Mouse (Mus musculus) heart, embryonic 15.5 days (tissue): ENCODE results near the gene Msl1. TPM values are rescaled to one million over a fixed set of nuclear protein-coding genes. Genes with fewer than 3 reads are reported as not detected.

Experiments
- ATAC-seq: fragments of 200-750 bp; cut with Nextera tagmentation; replicated peaks from 2 replicates; pipeline ENCODE4 v1.8.0; 2017; ENCODE audit warnings: low read depth, moderate TSS enrichment; ENCODE audit not compliant: insufficient number of reproducible peaks, insufficient read depth, low FRiP score
- H3K27ac ChIP-seq: fragments of 300-500 bp; sonication (generic); 2 replicates; pipeline ENCODE4 v1.5.1; 2015; ENCODE audit warnings: mild to moderate bottlenecking, inconsistent platforms
- H3K27me3 ChIP-seq: fragments of 300-500 bp; sonication (generic); 2 replicates; pipeline ENCODE4 v1.6.1; 2015; ENCODE audit warnings: inconsistent platforms
- H3K36me3 ChIP-seq: fragments of 300-500 bp; sonication (generic); 2 replicates; pipeline ENCODE4 v1.6.1; 2015; ENCODE audit warnings: mild to moderate bottlenecking, inconsistent platforms
- H3K4me1 ChIP-seq: fragments of 300-500 bp; sonication (generic); replicated peaks from 2 replicates; pipeline ENCODE4 v1.6.1; 2015; ENCODE audit warnings: inconsistent platforms
- H3K4me2 ChIP-seq: fragments of 300-500 bp; sonication (generic); 2 replicates; pipeline ENCODE4 v1.6.1; 2015; ENCODE audit warnings: inconsistent platforms, mild to moderate bottlenecking, moderate library complexity
- H3K4me3 ChIP-seq: fragments of 300-500 bp; sonication (generic); 2 replicates; pipeline ENCODE4 v1.5.1; 2015; ENCODE audit warnings: mild to moderate bottlenecking, inconsistent platforms
- H3K9ac ChIP-seq: fragments of 300-500 bp; sonication (generic); 2 replicates; pipeline ENCODE4 v1.6.1; 2015; ENCODE audit warnings: mild to moderate bottlenecking, inconsistent platforms
- H3K9me3 ChIP-seq: fragments of 300-500 bp; sonication (generic); replicated peaks from 2 replicates; pipeline ENCODE4 v1.6.1; 2016; ENCODE audit warnings: inconsistent platforms
- WGBS: fragments of 180-500 bp; shearing (Covaris S2); methylation state at CpG from one replicate; pipeline ENCODE4 v1.1.7; 2015; ENCODE audit warnings: mixed read lengths; 5-methylcytosine and 5-hydroxymethylcytosine counted together
- polyA plus RNA-seq: library from polyadenylated mRNA; unstranded; fragments of >200 nt; fragmentation: Nextera tagmentation; extraction: Ambion mirVana; gene quantifications from 2 replicates; pipeline ENCODE4 v1.2.1, GENCODE M21; 2015

The Msl1 gene
- polyA plus RNA-seq, 1 experiment from 2014 or later: 15.5 TPM

DNA sequence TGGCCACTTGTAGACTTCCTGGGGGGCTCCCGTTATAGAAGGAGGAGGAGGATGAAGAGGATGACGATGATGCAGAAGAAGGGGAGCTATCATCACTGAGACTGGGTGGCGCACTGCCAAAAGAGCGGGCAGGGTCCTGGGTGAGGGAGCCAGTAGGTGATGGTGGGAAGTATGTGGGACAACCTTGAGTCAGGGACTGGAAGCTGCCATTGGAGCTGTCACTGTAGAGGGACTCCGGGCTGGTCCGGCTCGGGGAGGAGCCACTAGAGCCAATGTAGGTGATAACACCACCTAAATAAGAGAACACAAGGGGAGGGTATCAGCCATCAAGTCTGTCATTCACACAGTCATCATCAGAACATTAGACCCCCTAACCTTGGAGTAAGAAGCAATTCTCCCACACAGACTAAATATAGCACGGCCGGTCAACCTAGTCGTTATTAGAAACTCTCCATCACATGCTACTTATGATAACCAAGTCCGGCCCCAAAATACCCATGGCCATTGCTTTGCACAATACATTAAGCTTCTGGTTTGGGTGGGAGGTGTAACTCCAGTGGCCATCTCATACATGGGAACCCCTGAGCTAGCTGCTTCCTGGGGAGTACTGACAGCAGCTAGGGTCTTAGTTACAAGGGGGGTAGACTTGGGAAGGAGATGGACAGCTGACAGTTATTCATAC is 23.3 kb upstream of the Msl1 start:
- peaks cover 21% of the 10 kb centered on the region for H3K36me3 ChIP-seq
- H3K4me3 ChIP-seq: peak overlapping the region; percentile 10; the same call in 1 of the 2 replicates
- H3K27ac ChIP-seq: peak overlapping the region; percentile 93
- no peaks in the 10 kb centered on the region for H3K27me3 ChIP-seq
- H3K4me1 ChIP-seq: peaks cover 95% of the 10 kb centered on the region
- H3K4me2 ChIP-seq: peak overlapping the region; percentile 76
- no peaks in the 10 kb centered on the region for H3K9me3 ChIP-seq
- peak overlapping the region; percentile 22; the same call in 1 of the 2 replicates for H3K9ac ChIP-seq
- no peak for ATAC-seq
- 51% methylated on average over 11 of the region's 11 CpGs for WGBS

DNA sequence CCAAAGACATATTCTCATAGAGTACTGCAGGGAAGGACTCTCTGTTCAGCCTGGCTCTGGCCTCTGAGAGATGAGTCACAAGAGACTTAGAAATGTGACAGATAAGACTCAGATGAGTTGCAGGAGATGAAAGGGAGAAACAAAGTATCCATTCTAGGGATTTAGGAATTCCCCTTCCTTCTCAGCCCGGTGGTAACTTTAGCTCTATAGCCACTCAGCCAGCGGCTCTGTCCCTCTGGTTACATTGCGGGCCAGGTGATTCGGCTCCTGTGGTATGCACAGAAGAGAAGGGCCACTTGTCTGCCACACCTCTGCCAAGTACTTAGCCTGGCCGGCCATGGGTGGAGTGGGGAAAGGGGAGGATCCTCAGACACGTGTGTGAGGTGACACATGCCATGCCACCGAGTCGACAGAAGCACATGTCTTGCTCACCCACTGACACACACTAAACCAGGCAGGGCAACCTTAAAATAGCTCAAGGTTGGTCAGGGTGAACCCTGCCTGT is 22.6 kb upstream of the Msl1 start:
- peak; percentile 53 for ATAC-seq
- Histone ChIP-seq H3K9ac (peak overlapping the region; percentile 22; the same call in 1 of the 2 replicates), H3K27me3 (no peaks in the 10 kb centered on the region), H3K27ac (peak overlapping the region; percentile 93), H3K4me2 (peak overlapping the region; percentile 76), H3K9me3 (no peaks in the 10 kb centered on the region), H3K4me1 (peaks cover 94% of the 10 kb centered on the region), H3K4me3 (peak overlapping the region; percentile 10; the same call in 1 of the 2 replicates), H3K36me3 (peaks cover 21% of the 10 kb centered on the region)
- 24% methylated on average over 8 of the region's 8 CpGs for WGBS

DNA sequence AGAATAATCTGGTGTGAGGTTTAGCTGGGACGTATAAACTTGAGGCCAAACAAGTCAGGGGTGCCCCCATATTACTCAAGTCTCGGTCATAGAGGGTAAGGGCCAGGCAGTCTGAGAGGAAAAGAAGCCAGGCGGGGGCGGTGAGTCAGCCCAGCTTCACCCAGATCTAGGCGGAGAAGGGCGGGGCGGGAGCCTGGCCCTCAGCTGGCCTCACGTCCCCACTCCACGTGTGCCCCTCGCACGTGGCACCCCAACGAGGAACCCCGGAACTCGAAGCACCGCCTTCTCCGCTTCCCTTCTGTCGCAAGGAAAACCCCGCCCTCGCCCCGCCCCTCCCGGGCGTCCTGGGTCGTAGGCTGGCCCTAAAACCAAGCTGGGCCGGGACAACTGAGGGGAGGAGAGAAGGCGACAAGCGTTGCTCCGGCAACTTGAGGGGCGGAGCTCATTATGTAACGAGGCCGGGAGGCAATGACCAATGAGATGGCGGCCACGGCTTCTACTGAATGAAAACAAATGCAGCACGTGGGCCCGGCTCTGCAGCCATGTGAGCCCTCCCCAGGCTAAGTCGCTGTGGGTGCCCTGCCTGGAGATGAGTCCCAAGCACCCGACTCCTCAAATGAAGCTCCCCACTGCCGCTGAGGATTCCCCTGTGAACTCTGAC is 21.6 kb upstream of the Msl1 start:
- Histone ChIP-seq H3K9me3 (no peaks in the 10 kb centered on the region), H3K27me3 (no peaks in the 10 kb centered on the region), H3K27ac (peak overlapping the region; percentile 93), H3K4me2 (peak overlapping the region; percentile 76), H3K9ac (peak overlapping the region; percentile 64; the same call in 1 of the 2 replicates), H3K4me3 (peak overlapping the region; percentile 55), H3K4me1 (peaks cover 84% of the 10 kb centered on the region), H3K36me3 (peaks cover 21% of the 10 kb centered on the region)
- under 1% methylated on average over 37 of the region's 37 CpGs for WGBS
- ATAC-seq: peak; percentile 74

DNA sequence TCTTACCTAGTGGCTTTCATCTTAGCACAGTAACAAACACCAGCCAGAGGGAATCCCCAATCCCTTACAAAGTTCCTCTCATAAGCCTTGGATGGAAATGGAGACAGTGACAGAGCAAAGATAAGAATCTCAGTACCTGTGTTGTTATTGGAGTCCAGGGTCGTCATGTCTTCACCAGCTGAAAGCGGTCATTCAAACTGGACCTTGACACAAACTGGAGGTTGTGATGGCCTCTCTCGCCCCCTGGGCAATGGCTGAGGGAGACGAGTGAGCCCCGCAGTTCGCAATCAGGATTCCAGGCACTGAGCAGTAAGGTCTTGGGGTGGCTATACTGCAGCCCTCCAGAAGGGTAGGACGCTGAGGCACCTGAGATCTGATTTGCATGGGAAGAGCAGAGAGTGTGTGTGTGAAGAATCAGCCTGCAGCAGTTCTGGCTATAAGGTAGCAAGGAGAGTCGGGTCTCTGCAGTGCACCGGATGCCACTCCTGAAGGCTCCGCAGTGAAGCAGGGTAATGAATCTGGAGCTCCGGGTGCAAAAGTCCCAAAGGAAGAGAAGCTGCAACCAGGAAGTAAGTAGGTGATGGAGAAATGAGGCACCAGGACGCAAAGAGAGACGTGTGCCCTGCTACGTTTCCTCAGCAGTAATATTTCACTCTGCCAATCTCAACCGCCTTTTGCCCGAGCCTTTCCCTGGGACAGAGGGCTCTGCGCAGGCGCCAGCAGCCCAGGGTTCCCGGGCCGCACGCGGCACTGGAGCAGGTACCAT is 20.6 kb upstream of the Msl1 start, which contains the start of gene Nr1d1:
Gene Nr1d1, minus strand, starts transcription at position 752 of the 766 bp plus-strand sequence.
- H3K4me1 ChIP-seq: peaks cover 74% of the 10 kb centered on the region
- peak within 1 kb of the TSS; percentile 93 for H3K27ac ChIP-seq
- no peak for ATAC-seq
- H3K27me3 ChIP-seq: no peaks in the 10 kb centered on the region
- peak within 1 kb of the TSS; percentile 64 for H3K9ac ChIP-seq
- H3K9me3 ChIP-seq: no peaks in the 10 kb centered on the region
- peaks cover 15% of the 10 kb centered on the region for H3K36me3 ChIP-seq
- H3K4me3 ChIP-seq: peak within 1 kb of the TSS; percentile 55
- H3K4me2 ChIP-seq: peak within 1 kb of the TSS; percentile 76
- 1% methylated on average over 22 of the region's 22 CpGs for WGBS

DNA sequence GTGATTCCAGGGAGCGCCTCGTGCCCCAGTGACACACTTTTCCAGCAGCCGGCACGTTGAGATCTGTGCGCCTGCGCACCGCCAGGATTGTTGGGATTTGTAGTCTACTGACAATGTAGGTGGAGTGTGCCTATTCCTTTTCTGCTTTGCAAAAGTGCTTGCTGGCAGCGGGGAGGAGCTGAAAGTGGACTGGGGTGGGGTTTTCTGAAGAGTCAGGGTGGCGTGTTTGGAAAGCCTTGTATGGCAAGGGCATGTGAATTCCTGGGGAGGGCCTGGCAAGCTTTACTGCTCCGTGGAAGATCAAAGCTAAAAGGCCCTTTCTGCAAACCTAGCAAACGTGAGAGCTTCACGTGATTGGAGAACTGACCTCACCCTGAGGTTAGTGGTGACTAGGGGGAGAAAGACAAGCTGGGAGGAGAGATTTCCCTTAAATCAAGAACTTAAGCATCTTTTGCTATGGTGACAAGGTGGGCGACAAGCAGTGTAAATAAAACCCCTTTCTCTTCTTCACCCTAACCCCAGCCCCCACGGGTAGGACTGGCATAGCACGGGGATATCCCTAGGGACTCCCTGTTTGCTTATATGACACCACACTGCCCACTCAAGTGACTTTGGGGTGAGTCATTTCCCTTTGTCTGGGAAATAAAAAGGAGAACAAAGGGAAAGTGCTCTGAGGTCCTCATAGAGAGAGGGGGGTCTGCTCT is 19.8 kb upstream of the Msl1 start:
- peaks cover 67% of the 10 kb centered on the region for H3K4me1 ChIP-seq

DNA sequence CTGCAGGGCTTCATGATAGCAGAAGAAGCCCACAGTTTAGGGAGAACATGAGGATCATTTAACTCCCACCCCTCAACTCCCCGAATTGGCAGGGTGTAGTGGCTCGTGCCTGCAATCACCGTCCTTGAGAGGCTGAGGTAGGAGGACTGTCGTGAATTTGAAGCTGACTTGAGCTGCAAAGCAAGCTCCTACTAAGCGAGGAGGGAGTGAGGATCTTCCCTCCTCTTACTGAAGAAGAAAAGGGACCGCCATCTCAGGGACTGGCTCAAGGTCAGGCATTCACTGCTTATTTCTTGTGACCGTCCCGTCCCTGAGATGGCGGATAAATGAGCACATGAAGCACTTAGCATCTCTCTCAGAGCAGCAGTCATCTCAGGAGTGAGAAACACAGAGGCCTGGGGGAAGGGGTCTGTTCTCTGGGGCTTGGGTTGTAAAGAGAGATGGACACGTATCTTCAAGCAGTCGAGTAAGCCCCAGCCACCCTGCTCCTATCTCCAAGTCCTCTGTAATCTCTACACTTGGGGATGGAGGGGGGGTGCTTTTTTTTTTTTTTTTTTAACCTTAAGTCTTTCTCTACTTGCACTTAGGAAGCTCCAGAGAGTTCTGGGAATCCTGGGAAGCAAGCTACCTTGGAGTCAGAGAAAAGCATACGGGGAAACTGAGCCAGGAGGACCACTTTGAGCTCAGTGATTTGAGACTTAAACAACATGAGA is 19.1 kb upstream of the Msl1 start:
- no peaks in the 10 kb centered on the region for H3K27me3 ChIP-seq
- WGBS: 19% methylated on average over 12 of the region's 12 CpGs
- H3K4me1 ChIP-seq: peaks cover 61% of the 10 kb centered on the region
- peak overlapping the region; percentile 76 for H3K4me2 ChIP-seq
- H3K9ac ChIP-seq: peak overlapping the region; percentile 47
- H3K9me3 ChIP-seq: no peaks in the 10 kb centered on the region
- H3K36me3 ChIP-seq: peaks cover 4% of the 10 kb centered on the region
- no peak for ATAC-seq
- peak overlapping the region; percentile 55 for H3K4me3 ChIP-seq
- H3K27ac ChIP-seq: peak overlapping the region; percentile 93

More for the DNA sequence above, 19.8 kb upstream of the Msl1 start:
- peak; percentile 74 for ATAC-seq
- no peaks in the 10 kb centered on the region for H3K27me3 ChIP-seq
- no peaks in the 10 kb centered on the region for H3K9me3 ChIP-seq
- peak overlapping the region; percentile 64 for H3K9ac ChIP-seq
- H3K4me3 ChIP-seq: peak overlapping the region; percentile 55
- peaks cover 9% of the 10 kb centered on the region for H3K36me3 ChIP-seq
- WGBS: 2% methylated on average over 15 of the region's 15 CpGs
- H3K27ac ChIP-seq: peak overlapping the region; percentile 93
- H3K4me2 ChIP-seq: peak overlapping the region; percentile 76

DNA sequence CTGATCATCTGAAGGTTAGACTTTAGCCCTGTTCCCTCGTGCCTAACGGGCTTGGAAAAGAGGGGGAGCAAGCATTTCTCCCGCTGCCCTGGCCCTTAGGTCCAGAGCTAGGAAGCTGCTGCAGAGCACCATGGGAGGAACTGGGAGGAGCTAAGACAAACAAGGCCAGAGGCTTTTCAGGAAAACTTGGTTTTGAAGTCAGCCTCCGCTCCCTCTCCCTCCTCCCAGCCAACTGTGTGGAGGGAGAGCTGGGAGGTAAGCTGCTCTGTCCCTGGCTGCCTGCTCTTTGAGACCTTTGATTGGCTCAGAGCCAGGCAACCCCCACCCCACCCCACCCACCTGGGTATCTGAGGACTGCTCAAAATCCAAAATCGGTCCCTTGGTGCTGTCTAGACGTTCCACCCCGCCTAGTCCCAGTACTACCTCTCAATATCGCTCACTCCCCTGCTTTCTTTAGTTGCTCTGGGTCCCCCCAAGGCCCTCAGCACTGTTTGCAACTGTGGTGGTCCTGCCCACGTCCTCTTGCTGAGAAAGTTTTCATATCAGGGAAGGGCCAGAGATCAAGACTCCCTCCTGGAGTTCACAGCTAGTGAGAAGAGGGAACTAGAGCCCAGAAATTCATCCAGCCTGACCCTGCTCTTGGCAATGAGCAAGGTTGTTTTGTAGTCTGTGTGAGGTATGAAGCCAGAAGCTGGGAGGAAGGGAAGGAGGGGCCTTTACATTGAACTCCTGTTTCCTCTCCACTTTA is 18.3 kb upstream of the Msl1 start:
- H3K4me3 ChIP-seq: no peak overlapping the region
- peak overlapping the region; percentile 93 for H3K27ac ChIP-seq
- no peaks in the 10 kb centered on the region for H3K36me3 ChIP-seq
- no peaks in the 10 kb centered on the region for H3K27me3 ChIP-seq
- H3K9ac ChIP-seq: peak overlapping the region; percentile 27; the same call in 1 of the 2 replicates
- peaks cover 61% of the 10 kb centered on the region for H3K4me1 ChIP-seq
- H3K4me2 ChIP-seq: peak overlapping the region; percentile 76
- no peaks in the 10 kb centered on the region for H3K9me3 ChIP-seq
- no peak for ATAC-seq
- WGBS: 15% methylated on average over 9 of the region's 9 CpGs

DNA sequence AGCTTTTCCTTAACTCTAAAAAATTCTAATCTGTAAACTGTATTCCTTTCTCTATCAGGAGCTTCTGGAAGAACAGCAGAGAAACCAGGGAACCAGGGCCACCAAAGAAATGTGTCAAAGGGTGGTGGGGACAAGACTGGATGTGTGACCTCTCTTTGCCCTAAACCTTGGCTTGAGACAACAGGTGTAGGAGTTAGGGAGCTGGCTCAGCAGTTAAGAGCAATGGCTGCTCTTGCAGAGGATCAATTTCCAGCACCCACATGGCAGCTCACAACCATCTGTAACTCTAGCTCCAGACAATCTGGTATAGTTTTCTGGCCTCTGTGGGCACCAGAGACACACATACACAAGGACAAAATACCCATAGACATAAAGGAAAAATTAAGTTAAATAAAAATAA is 17.4 kb upstream of the Msl1 start:
- H3K4me1 ChIP-seq: peaks cover 61% of the 10 kb centered on the region
- H3K4me2 ChIP-seq: no peak overlapping the region
- no peaks in the 10 kb centered on the region for H3K9me3 ChIP-seq
- H3K4me3 ChIP-seq: no peak overlapping the region
- H3K27ac ChIP-seq: peak overlapping the region; percentile 93
- no peak overlapping the region for H3K9ac ChIP-seq
- H3K36me3 ChIP-seq: no peaks in the 10 kb centered on the region
- no peak for ATAC-seq
- H3K27me3 ChIP-seq: no peaks in the 10 kb centered on the region

DNA sequence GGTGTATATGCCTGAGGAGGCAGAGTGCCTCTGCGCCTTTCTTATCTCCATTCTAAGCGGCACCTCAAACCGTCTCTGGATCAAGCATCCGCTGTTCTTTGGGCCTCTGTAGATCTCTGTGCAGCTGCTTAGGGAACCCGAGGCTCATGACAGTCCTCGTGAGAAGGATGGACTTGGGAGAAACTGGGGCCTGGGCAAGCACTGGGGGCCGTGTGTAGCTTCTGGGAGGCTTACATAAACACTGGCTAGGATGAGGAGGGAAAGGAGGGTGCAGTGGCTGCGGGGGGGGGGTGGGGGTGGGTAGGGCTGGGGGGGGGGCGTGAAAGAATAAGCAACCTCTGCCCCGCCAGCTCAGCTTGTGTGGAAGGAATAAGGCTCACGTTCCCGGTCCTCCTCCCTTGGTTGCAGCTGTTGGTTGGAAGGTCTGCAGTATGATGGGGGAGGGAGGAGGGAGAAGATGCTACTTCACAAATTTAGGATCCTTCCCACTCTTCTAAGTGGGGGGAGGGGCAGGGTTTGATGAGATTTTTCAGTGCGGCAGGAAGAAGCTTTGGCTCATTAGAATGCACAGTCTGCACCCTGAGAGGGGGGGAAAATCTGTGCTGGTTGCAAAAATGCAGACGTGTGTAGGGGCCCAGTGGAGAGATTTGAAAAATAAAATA is 13.3 kb upstream of the Msl1 start:
- H3K27ac ChIP-seq: peak overlapping the region; percentile 98
- ATAC-seq: no peak
- H3K4me2 ChIP-seq: peak overlapping the region; percentile 59; the same call in 1 of the 2 replicates
- peaks cover 63% of the 10 kb centered on the region for H3K4me1 ChIP-seq
- 19% methylated on average over 14 of the region's 14 CpGs for WGBS
- no peaks in the 10 kb centered on the region for H3K9me3 ChIP-seq
- no peaks in the 10 kb centered on the region for H3K36me3 ChIP-seq
- no peak overlapping the region for H3K4me3 ChIP-seq
- H3K9ac ChIP-seq: 0 out of 2 replicates have a peak overlapping the region, but pooled peaks have one; percentile 11
- no peaks in the 10 kb centered on the region for H3K27me3 ChIP-seq
